Mouse (Mus musculus) erythroid progenitor cell, adult 5-6 weeks (primary cell): ENCODE measurements around the gene 2410004P03Rik. TPM values are rescaled to one million over a fixed set of nuclear protein-coding genes. Genes with fewer than 3 reads are reported as not detected.
"Not testable (repeated sequence)": the region's sequence is repeated elsewhere in the genome, so short reads cannot be mapped to it uniquely, and the experiment has no call there.

Experiments used
- ATAC-seq: replicated peaks from 2 replicates; pipeline ENCODE4 v1.8.0; 2016; ENCODE audit warnings: moderate number of reproducible peaks, mild to moderate bottlenecking, moderate TSS enrichment, inconsistent platforms; ENCODE audit not compliant: poor library complexity, low FRiP score, severe bottlenecking
- total RNA-seq, 2 experiments: library from RNA; stranded (forward) in 1 of 2; stranded (reverse) in 1 of 2; fragments of 150-400 nt in 1 of 2; fragments of 186-747, 209-891 nt in 1 of 2; gene quantifications; 2 replicates each; pipeline versions ENCODE4 v1.2.3 to v1.2.4; 2015 to 2017; ENCODE audit warnings: low replicate concordance in 2 of 2

The 2410004P03Rik gene
- total RNA-seq, 2 experiments from 2014 or later: not detected

- ATAC-seq: no peak
Observed at GRCm38 (mm10) chr12:17024554-17025110, 13.1 kb upstream of the 2410004P03Rik start.

- ATAC-seq: no peak
Observed at GRCm38 (mm10) chr12:17022145-17022544, 10.6 kb upstream of the 2410004P03Rik start.

- ATAC-seq: not testable (repeated sequence)
Observed at GRCm38 (mm10) chr12:17021125-17021524, 9.6 kb upstream of the 2410004P03Rik start.

GRCm38 (mm10) chr12:17018468-17018867 lies 6.9 kb upstream of the 2410004P03Rik start:
- ATAC-seq: no peak

DNA sequence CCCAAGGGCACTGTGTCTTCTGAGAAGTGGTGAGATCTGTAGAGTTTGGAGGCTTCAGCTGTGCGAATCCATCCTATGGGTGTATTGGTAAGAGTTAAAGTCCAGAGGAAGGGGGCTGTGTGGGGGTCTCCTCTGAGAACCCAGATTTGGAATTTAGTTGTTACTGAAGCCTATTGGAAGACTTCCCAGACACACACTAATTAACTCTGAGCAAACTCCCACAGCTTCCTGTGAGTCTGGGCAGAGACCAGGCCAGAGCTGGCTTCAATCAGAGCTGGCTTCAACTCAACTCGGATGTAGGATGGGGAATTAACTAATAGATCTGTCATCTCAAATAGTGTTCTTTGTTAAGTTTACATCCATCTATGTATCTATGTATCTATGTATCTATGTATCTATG lies 4.2 kb upstream of the 2410004P03Rik start:
- no peak for ATAC-seq

DNA sequence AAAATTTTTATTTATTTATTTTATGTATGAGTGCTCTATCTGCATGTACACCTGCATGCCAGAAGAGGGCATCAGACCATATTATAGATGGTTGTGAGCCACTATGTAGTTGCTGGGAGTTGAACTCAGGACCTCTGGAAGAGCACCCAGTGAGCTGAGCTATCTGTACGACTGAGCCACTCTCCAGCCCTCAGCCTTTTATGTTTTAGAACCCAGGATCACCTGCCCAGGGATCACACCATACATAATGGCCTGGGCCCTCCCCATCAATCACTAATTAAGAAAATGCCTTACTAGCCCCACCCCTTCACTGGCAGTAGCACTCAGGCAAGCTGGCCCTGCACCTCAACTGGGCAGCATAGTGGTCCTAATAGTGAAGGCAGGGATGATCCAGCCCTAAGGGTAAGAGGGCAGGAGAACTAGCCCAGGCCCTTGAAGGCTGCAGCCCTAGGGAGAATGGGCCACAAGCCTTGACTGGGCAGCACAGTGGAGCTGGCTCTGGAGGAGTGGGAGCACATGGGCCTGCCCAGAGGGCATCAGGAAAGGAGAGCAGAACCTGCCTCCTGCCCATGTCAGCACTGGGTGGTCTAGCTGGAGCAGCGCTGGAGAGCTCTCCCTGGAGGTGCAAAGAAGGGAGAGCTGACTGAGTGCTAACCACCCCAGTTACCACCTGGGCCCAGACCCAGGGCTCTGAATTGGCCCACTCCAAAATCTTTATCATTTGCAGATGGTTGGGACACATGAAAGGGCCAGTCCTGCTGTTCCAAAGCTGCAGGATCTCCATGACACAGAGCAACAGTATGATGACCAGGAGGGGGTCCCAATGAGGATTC lies 756 bp upstream of the 2410004P03Rik start:
- no peak for ATAC-seq

- no peak for ATAC-seq
Observed at GRCm38 (mm10) chr12:17009466-17009865, 2.1 kb downstream of the 2410004P03Rik start.

GRCm38 (mm10) chr12:17001211-17001610 lies 10.3 kb downstream of the 2410004P03Rik start:
- ATAC-seq: no peak

DNA sequence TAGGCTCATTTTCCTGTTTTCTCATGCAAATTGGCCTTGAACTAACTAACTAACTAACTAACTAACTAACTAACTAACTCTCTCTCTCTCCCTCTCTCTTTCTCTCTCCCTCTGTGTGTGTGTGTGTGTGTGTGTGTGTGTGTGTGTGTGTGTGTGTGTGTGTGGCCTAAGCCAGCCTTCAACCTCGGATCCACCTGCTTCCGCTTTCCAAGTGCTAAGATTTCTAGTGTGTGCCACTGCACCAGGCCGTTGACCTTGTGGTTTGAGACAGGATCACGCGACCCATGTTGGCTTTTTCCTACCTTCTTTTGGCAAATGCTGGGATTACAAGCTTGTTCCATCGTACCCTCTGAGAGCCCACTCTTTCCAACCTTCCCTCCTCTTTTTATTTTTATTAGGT lies 10.9 kb downstream of the 2410004P03Rik start:
- no peak for ATAC-seq

- ATAC-seq: peak; percentile 92
Observed at GRCm38 (mm10) chr12:16999739-17000497, 11.6 kb downstream of the 2410004P03Rik start, which contains the start of gene Pqlc3. Gene Pqlc3, minus strand, starts transcription at chr12:17000408.

GRCm38 (mm10) chr12:16999146-16999545 lies 12.4 kb downstream of the 2410004P03Rik start:
- no peak for ATAC-seq

DNA sequence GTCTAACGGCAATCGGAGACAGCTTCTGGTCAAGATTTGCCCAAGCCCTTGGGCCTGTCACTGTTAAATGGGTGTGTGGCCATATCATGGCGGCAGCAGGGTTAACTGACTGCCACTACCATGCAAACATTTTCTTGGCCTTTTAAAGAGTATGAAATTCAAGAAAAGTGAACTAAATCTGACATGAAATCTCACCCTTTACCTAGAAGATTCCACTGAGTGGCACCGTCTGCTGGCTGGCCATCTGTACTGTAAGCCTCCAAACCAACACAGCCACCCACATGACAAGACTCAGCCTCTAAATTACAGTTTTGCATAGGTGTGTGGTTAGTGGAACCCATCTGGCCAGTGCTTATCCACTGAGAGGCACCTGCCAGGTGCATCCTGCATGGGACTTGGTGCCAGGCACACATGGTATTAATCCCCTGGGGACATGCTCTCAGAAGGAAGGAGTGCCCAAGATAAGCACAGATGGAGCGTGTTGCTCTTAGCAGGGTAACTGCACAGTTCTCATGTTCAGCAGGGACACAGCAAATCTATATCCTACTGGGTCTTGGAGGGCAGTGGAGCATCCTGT lies 14.6 kb downstream of the 2410004P03Rik start:
- no peak for ATAC-seq

- no peak for ATAC-seq
Observed at GRCm38 (mm10) chr12:16996281-16996680, 15.2 kb downstream of the 2410004P03Rik start.

- ATAC-seq: no peak
Observed at GRCm38 (mm10) chr12:16994291-16994690, 17.2 kb downstream of the 2410004P03Rik start.

GRCm38 (mm10) chr12:16992355-16992754 lies 19.2 kb downstream of the 2410004P03Rik start:
- no peak for ATAC-seq

- no peak for ATAC-seq
Observed at GRCm38 (mm10) chr12:16991376-16991775, 20.2 kb downstream of the 2410004P03Rik start.

- no peak for ATAC-seq
Observed at GRCm38 (mm10) chr12:16985778-16986177, 25.7 kb downstream of the 2410004P03Rik start.

DNA sequence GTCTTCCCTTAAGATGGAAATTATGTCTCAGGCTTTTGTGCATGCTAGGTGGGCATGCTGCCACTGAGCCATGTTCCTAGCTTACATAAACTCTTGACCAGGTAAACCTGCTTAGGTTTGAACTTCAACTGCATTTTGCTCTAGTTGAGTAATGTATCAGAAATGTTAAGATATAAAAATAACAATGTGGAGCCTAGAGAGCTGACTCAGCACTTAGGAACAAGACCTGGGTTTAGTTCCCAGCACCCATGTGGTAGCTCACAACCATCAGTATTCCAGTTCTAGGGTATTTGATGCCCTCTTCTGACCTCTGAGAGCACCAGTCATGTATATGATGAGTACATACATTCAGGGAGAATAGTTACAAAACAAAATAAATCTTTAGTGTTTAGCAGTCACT lies 34.4 kb downstream of the 2410004P03Rik start:
- ATAC-seq: no peak

DNA sequence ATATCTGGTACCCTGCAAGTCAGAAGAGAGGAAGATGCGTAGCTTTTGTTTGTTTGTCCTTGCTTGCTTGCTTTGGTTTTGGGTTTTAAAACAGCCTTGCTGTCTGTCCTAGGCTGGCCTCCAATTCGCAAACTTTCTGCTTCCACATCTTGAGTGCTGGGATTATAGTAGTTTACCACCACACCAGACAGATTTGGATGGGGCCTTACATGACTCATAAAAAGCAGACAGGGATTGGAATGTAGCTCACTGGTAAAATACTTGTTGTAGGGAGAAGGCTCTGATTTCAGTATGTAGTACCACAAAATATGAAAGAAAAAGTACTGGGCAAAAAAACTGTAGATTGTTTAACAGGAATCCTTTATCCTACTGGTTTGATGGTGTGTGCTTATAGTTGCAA lies 44.7 kb downstream of the 2410004P03Rik start:
- ATAC-seq: no peak

GRCm38 (mm10) chr12:16963354-16963753 lies 48.2 kb downstream of the 2410004P03Rik start:
- ATAC-seq: no peak
